Mouse (Mus musculus): ENCODE measurements around the gene Sorcs2. TPM values are rescaled to one million over a fixed set of nuclear protein-coding genes. Genes with fewer than 3 reads are reported as not detected.

The Sorcs2 gene
- polyA plus RNA-seq, 1 experiment from 2014 or later = 9.0 TPM

GRCm38 (mm10) chr5:36135874-36136542, 261.9 kb downstream of the Sorcs2 start:
- peaks cover 15% of the 10 kb centered on the region for H3K4me1 ChIP-seq
- no peak for DNase-seq (ENCODE audit: low spot score)
- no peak overlapping the region for H3K4me3 ChIP-seq
- no peaks in the 10 kb centered on the region for H3K9me3 ChIP-seq (replicated peaks)
- H3K27me3 ChIP-seq (ENCODE audit: low read depth, poor library complexity, severe bottlenecking) = no peaks in the 10 kb centered on the region
- H3K36me3 ChIP-seq = no peaks in the 10 kb centered on the region
- 87% methylated on average over 3 of the region's 3 CpGs for WGBS
- no peak overlapping the region; the same call in 1 of the 2 replicates for H3K27ac ChIP-seq (replicated peaks)

DNA sequence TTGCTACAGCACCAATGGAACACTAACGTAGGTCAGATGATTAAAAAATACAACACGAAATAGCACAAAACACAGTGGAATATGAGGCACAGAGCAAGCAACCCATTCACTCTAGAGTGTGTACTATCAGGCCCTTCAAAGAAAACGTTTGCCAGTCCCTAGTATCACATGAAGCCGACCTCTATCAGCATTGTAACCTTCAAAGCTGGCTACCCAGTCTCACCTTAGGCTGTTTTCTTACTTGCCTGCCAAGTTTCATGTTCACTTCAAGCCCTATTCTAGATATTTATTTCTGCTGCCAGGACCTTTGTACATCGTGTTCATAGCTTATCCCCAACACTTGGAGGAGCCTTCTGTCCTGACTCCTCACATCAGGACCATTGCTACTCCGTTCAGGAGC, 263.6 kb downstream of the Sorcs2 start:
- Histone ChIP-seq H3K36me3 (no peaks in the 10 kb centered on the region), H3K27ac (replicated peaks) (no peak overlapping the region), H3K27me3 (ENCODE audit: low read depth, poor library complexity, severe bottlenecking) (no peaks in the 10 kb centered on the region), H3K4me1 (peaks cover 26% of the 10 kb centered on the region), H3K4me3 (no peak overlapping the region), H3K9me3 (replicated peaks) (no peaks in the 10 kb centered on the region)
- 87% methylated on average over 6 of the region's 6 CpGs for WGBS
- no peak for DNase-seq (ENCODE audit: low spot score)

DNA sequence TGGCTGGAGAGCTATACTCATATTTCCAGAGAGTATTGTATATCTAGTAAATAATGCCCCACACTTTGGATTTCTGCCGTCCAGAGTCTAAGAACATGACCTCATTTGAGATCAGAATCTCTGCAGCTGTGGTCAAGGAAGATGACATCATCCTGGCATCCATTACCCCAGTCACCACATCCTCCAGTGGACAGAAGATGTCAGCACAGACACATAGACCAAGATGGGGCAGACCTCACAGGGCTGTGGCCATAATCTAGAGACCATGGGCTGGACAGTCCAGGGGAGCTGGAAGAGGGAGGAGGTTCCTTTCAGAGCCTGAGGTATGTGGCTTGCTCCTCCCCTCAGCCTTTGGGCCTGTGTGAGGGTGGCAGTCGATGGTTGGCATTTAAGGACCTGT, 264.0 kb downstream of the Sorcs2 start:
- WGBS = 82% methylated on average over 2 of the region's 2 CpGs
- H3K9me3 ChIP-seq (replicated peaks) = no peaks in the 10 kb centered on the region
- H3K4me1 ChIP-seq = peaks cover 29% of the 10 kb centered on the region
- no peak overlapping the region for H3K27ac ChIP-seq (replicated peaks)
- no peak for DNase-seq (ENCODE audit: low spot score)
- no peaks in the 10 kb centered on the region for H3K36me3 ChIP-seq
- H3K27me3 ChIP-seq (ENCODE audit: low read depth, poor library complexity, severe bottlenecking) = no peaks in the 10 kb centered on the region
- no peak overlapping the region for H3K4me3 ChIP-seq

DNA sequence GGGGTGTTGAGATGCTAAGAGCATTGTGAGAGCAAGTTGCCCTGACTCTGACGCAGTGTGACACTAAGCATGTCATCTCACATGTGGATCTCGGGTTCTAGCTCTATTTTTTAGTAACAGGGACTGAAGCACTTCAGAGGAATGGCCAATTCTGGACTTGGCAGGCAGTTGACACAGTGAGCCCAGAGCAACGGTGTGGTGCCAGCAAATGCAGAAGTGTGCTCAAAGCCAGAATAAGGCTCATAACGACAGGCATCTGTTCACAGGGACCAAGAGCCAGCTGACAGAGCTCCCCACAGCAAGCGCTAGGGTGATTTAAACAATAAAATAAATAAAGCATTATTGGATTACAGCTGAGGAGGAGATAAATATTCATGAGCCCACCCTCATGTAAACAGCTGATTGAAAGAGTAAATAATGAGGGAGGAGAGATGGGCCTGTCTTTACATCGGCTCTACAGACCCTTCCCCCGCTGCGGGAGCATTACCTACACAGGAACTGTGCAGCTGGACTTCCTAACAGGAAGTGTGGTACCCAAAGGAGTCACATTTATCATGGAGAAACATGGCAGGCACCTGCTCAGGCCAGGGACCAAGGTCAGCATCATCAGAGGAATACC, 267.4 kb downstream of the Sorcs2 start:
- Histone ChIP-seq H3K4me1 (peaks cover 31% of the 10 kb centered on the region), H3K4me3 (no peak overlapping the region), H3K9me3 (replicated peaks) (no peaks in the 10 kb centered on the region), H3K27me3 (ENCODE audit: low read depth, poor library complexity, severe bottlenecking) (no peaks in the 10 kb centered on the region), H3K27ac (replicated peaks) (peak overlapping the region; percentile 42; the same call in 1 of the 2 replicates), H3K36me3 (no peaks in the 10 kb centered on the region)
- WGBS = 71% methylated on average over 8 of the region's 8 CpGs
- no peak for DNase-seq (ENCODE audit: low spot score)

- no peaks in the 10 kb centered on the region for H3K9me3 ChIP-seq (replicated peaks)
- peaks cover 31% of the 10 kb centered on the region for H3K4me1 ChIP-seq
- H3K36me3 ChIP-seq = no peaks in the 10 kb centered on the region
- no peak overlapping the region for H3K4me3 ChIP-seq
- WGBS = 77% methylated on average over 2 of the region's 2 CpGs
- no peaks in the 10 kb centered on the region for H3K27me3 ChIP-seq (ENCODE audit: low read depth, poor library complexity, severe bottlenecking)
- no peak for DNase-seq (ENCODE audit: low spot score)
- peak overlapping the region; percentile 15; the same call in 1 of the 2 replicates for H3K27ac ChIP-seq (replicated peaks)
Observed at GRCm38 (mm10) chr5:36129661-36130060, 268.3 kb downstream of the Sorcs2 start.

DNA sequence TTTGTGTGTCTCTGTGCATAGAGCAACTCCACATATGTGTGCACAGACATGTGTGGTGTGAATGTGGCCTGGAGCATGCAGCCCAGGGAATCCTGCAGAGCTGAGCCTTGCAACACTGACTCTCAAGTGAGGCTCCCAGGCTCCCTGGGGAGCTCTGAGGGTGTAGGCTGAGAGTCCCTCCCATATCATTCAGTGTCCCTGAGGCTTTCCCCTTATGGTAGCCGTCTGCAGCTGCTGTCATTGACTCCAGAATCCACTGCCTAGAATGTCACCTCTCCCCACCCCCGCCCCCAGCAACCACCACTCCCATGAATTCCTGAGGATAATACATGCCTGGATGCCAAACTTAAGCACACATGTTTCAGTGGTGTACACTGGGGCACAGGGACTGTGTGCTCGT, 269.4 kb downstream of the Sorcs2 start:
- 59% methylated on average over 3 of the region's 3 CpGs for WGBS
- H3K4me1 ChIP-seq = peaks cover 35% of the 10 kb centered on the region
- no peak for DNase-seq (ENCODE audit: low spot score)
- 0 out of 2 replicates have a peak overlapping the region, but pooled peaks have one; percentile 6 for H3K27ac ChIP-seq (replicated peaks)
- no peaks in the 10 kb centered on the region for H3K27me3 ChIP-seq (ENCODE audit: low read depth, poor library complexity, severe bottlenecking)
- H3K9me3 ChIP-seq (replicated peaks) = no peaks in the 10 kb centered on the region
- H3K4me3 ChIP-seq = no peak overlapping the region
- H3K36me3 ChIP-seq = no peaks in the 10 kb centered on the region

- Histone ChIP-seq H3K4me3 (no peak overlapping the region), H3K9me3 (replicated peaks) (no peaks in the 10 kb centered on the region), H3K27ac (replicated peaks) (no peak overlapping the region), H3K36me3 (no peaks in the 10 kb centered on the region), H3K4me1 (peaks cover 46% of the 10 kb centered on the region), H3K27me3 (ENCODE audit: low read depth, poor library complexity, severe bottlenecking) (no peaks in the 10 kb centered on the region)
- DNase-seq (ENCODE audit: low spot score) = no peak
- WGBS = 93% methylated on average over 6 of the region's 6 CpGs
Observed at GRCm38 (mm10) chr5:36124993-36125392, 272.9 kb downstream of the Sorcs2 start.

- H3K36me3 ChIP-seq = no peaks in the 10 kb centered on the region
- 91% methylated on average over 10 of the region's 10 CpGs for WGBS
- H3K27me3 ChIP-seq (ENCODE audit: low read depth, poor library complexity, severe bottlenecking) = no peaks in the 10 kb centered on the region
- DNase-seq (ENCODE audit: low spot score) = no peak
- H3K9me3 ChIP-seq (replicated peaks) = no peaks in the 10 kb centered on the region
- no peak overlapping the region for H3K4me3 ChIP-seq
- peaks cover 51% of the 10 kb centered on the region for H3K4me1 ChIP-seq
- no peak overlapping the region for H3K27ac ChIP-seq (replicated peaks)
Observed at GRCm38 (mm10) chr5:36122987-36123386, 275.0 kb downstream of the Sorcs2 start.

- no peaks in the 10 kb centered on the region for H3K9me3 ChIP-seq (replicated peaks)
- DNase-seq (ENCODE audit: low spot score) = peak; percentile 49
- WGBS = 24% methylated on average over 3 of the region's 3 CpGs
- peak overlapping the region; percentile 43 for H3K27ac ChIP-seq (replicated peaks)
- peaks cover 72% of the 10 kb centered on the region for H3K4me1 ChIP-seq
- no peaks in the 10 kb centered on the region for H3K27me3 ChIP-seq (ENCODE audit: low read depth, poor library complexity, severe bottlenecking)
- H3K36me3 ChIP-seq = no peaks in the 10 kb centered on the region
- no peak overlapping the region for H3K4me3 ChIP-seq
Observed at GRCm38 (mm10) chr5:36120931-36121341, 277.0 kb downstream of the Sorcs2 start.

GRCm38 (mm10) chr5:36118061-36118460, 279.9 kb downstream of the Sorcs2 start:
- peak; percentile 27 for DNase-seq (ENCODE audit: low spot score)
- 59% methylated on average over 5 of the region's 5 CpGs for WGBS
- H3K9me3 ChIP-seq (replicated peaks) = no peaks in the 10 kb centered on the region
- no peaks in the 10 kb centered on the region for H3K36me3 ChIP-seq
- H3K4me1 ChIP-seq = peaks cover 82% of the 10 kb centered on the region
- no peak overlapping the region for H3K4me3 ChIP-seq
- peak overlapping the region; percentile 66; the same call in 1 of the 2 replicates for H3K27ac ChIP-seq (replicated peaks)
- H3K27me3 ChIP-seq (ENCODE audit: low read depth, poor library complexity, severe bottlenecking) = no peaks in the 10 kb centered on the region

GRCm38 (mm10) chr5:36115519-36115918, 282.4 kb downstream of the Sorcs2 start:
- peaks cover 75% of the 10 kb centered on the region for H3K4me1 ChIP-seq
- no peak overlapping the region for H3K4me3 ChIP-seq
- H3K27me3 ChIP-seq (ENCODE audit: low read depth, poor library complexity, severe bottlenecking) = no peaks in the 10 kb centered on the region
- peak overlapping the region; percentile 55 for H3K27ac ChIP-seq (replicated peaks)
- WGBS = 56% methylated on average over 7 of the region's 7 CpGs
- H3K9me3 ChIP-seq (replicated peaks) = no peaks in the 10 kb centered on the region
- no peaks in the 10 kb centered on the region for H3K36me3 ChIP-seq
- DNase-seq (ENCODE audit: low spot score) = no peak

DNA sequence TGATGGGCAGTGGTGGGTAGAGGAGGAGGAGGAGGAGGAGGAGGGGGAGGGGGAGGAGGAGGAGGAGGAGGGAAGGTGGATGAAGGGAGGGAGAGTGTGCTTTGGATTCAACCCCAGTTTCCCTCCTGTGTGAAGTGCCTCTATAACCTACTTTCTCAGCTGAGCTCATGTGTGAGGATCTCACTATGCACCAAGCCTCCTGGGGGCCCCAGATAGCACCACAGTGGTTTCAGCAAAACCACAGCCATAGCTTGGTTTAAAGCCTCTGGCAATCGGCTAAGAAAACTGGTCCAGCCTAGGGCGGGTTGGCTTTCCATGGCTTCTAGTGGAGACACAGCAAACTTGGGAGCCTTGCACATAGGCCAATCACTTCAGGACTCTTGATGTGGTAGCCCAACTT, 284.2 kb downstream of the Sorcs2 start:
- Histone ChIP-seq H3K27me3 (ENCODE audit: low read depth, poor library complexity, severe bottlenecking) (no peaks in the 10 kb centered on the region), H3K36me3 (no peaks in the 10 kb centered on the region), H3K9me3 (replicated peaks) (no peaks in the 10 kb centered on the region), H3K4me1 (peaks cover 61% of the 10 kb centered on the region), H3K27ac (replicated peaks) (peak overlapping the region; percentile 52), H3K4me3 (no peak overlapping the region)
- no peak for DNase-seq (ENCODE audit: low spot score)
- 77% methylated on average over 2 of the region's 2 CpGs for WGBS

- no peak overlapping the region for H3K4me3 ChIP-seq
- H3K9me3 ChIP-seq (replicated peaks) = no peaks in the 10 kb centered on the region
- no peak for DNase-seq (ENCODE audit: low spot score)
- H3K36me3 ChIP-seq = no peaks in the 10 kb centered on the region
- WGBS = 72% methylated on average over 6 of the region's 6 CpGs
- no peak overlapping the region for H3K27ac ChIP-seq (replicated peaks)
- no peaks in the 10 kb centered on the region for H3K27me3 ChIP-seq (ENCODE audit: low read depth, poor library complexity, severe bottlenecking)
- peaks cover 51% of the 10 kb centered on the region for H3K4me1 ChIP-seq
Observed at GRCm38 (mm10) chr5:36112696-36113095, 285.2 kb downstream of the Sorcs2 start.

All from midbrain, embryonic 10.5 days (tissue).